Mouse (Mus musculus) CD4-positive helper T cell, adult 2 months (primary cell): Measurements from ENCODE around the gene Foxa1.

Experiments
- DNase-seq: peaks from one replicate; pipeline ENCODE4 v3.0.0-alpha.2; 2012; ENCODE audit warnings: low read depth, missing footprints, low spot score

Gene Foxa1

DNA sequence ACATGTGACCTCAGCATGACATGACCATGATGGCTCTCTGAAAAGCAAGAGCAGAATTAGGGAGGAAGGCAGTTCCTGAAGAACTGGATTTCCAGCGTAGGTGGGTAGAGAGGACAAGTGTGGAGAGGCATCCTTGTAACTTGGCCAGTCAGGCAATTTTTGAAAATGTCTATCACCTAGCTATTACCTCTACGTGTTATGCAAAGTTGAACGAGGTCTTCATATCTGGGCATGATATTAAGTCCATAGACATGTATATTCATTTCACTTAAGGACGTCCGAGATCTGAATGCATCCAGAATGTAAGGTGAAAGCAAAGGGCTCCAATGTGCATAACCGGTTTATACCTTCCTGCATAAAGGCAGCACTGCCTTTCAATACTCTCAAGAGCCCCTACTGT is 5.6 kb downstream of the Foxa1 start:
- no peak for DNase-seq

GRCm38 (mm10) chr12:57539551-57539985 is 7.1 kb downstream of the Foxa1 start:
- DNase-seq: no peak

- DNase-seq: no peak
Measured at GRCm38 (mm10) chr12:57538588-57539550, 7.8 kb downstream of the Foxa1 start.

DNA sequence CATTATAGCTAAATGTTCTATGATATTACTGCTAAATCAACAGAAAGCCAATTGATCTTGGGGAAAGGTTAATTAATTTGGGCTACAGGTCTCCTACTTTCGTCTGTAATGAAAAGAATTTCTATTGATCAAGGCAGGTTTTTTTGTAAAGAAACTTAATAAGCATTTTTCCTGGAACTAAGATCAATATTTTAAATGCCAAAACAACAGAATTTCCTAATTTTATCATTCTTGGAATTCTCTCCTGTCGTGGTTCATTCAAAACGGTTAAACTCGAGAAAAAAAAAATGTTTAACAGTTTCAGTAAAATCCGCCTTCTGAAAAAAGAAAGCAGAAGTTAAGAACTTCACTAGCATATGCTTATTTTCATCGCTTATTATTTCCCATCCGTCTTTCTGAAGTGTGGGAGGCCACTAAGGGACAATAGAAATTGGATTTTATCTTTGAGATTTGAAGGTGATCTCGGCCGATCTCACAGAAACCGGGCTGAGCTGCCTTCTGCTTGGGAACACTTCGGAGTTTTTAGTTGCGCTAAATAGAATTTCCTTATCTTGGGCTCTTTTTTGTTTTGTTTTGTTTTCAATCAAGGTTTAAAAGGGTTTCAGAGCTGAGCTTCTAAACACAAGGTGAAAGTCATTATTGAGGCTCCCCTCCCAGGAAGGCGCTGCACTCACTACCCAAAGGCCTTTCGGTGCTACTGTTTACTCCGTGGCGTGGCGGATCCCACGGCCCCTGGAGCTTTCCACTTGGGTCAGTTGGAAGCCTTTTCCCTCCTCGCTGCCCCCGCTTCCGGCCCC is 8.7 kb downstream of the Foxa1 start:
- DNase-seq: no peak

DNA sequence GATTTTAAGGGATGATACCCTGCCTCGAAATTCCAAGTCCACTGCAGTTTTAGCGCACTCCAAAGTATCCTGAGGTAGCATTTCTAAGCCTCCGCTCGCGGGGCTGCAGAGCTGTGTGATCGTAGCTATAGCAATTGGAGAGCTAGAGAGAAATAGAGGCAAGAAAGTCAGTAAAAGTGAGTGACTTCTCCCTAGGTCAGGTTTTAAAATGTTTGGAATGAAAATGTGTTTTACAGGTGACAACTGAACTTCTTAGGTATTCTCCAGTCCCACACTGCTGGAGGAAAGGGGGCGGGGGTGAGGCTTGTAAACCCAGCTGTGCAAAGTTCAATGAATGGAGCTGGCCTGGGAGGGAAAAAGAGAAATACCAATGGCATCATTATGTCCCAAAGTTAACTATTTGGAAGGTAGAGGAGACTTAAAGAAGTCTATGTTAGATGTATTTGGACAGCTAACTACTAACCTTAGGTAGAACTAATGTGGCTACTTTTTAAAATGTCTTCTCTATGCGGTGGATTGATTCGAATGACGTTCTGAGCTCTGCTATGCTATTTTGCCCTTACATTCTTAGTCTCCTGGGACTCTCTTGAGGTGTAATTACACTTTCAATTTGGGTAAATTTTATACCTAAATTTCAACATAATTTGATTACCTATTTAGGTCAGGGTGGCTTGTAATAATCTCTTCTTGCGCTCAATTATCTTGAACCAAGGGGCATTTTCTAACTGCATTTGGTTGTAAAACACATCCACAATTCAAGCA is 9.6 kb downstream of the Foxa1 start:
- no peak for DNase-seq

DNA sequence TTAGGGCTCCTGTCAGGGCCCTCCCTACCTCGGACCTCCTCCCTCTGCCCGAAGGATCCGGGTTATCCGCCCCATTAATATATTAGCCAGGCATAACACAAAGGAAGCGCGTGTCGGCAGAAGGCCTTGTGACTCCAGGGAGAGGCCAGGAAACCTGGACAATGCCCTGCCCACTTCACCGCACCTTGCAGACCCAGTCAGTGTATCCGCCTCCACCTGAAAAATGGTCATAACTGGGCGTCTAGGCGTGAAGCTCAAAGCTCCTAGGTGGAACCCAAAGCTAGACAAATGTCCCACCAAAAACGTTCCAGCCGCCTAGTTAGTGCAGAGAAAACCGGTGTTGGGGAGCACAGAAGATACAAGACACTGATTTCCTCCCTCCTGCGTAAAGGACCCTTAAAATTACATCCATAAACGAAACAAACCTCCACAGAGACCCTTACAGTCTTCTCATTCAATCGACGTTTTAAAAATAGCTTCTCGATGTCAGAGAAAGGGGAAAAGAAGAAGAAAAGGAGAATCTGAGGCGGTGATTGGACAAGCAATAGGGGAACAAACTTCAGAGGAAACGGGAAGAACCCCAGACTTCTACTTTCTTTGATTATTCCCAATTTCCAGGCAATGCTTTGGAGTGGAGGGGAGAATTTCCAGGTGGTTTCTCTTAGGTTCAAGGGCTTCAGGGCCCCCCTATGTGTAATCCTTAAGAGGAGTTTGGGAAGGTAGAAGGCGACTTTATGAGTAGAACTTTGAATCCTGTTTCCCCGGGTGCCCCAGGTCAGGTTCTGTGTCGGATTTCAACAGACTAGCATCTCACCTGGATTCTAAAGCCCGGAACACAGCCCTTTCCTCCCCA is 10.4 kb downstream of the Foxa1 start:
- DNase-seq: no peak

DNA sequence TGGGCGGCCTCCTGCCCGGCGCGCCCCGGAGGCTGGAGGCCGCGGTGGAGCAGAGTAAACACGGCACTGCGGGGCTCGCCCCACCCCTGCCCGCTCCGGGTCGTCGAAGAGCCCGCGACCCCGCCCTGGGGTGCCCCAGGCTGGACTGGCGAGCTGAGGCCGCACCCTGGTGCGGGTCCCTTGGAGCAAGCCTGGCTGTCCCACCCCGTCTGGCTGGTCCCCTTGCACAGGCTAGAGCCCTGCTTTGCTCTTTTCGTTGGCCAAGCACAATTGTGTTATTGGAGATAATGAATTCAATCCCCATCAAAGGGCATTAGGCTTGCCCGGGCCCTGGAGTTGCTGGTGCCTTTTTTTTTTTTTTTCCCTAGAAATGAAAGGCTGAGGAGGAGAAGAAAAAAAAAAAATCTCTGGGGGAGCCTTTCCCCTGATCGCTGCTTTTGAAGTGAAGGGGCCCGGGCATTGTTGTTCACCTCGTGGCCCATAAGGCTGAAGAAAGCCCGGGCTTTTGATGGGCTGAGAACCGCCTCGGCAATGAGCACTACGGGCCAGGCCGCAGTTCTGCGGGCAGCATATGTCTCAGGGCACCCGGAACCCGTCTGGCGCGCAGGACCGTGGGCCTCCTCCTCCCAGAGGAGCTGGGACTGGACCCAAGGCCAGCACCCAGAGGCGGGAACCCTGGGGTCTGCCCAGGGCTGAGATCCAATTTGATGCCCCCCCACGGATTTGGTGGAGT is 11.7 kb downstream of the Foxa1 start:
- DNase-seq: no peak

GRCm38 (mm10) chr12:57534517-57534878 is 12.2 kb downstream of the Foxa1 start:
- DNase-seq: no peak

GRCm38 (mm10) chr12:57530474-57530873 is 16.2 kb downstream of the Foxa1 start:
- DNase-seq: no peak

DNA sequence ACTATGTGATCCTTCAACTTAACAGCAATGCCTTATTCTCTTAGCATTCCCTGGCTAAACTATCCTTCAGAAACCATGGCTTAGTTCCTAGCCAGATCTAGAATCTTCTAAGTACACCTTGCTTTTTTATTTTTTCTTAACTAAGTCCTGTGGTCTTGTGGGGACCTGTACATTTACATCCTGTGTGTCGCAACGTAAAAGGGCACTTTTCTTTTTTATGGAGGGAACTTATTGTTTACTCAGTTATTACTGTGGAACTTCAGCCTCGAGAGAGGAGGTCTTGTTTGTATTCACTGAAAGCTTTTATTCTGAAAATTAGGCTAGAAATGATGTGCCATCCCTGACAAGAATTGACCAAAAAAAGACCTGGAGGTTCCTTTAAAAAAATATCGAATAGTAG is 18.4 kb downstream of the Foxa1 start:
- no peak for DNase-seq

GRCm38 (mm10) chr12:57515702-57516377 is 30.9 kb downstream of the Foxa1 start:
- DNase-seq: no peak

DNA sequence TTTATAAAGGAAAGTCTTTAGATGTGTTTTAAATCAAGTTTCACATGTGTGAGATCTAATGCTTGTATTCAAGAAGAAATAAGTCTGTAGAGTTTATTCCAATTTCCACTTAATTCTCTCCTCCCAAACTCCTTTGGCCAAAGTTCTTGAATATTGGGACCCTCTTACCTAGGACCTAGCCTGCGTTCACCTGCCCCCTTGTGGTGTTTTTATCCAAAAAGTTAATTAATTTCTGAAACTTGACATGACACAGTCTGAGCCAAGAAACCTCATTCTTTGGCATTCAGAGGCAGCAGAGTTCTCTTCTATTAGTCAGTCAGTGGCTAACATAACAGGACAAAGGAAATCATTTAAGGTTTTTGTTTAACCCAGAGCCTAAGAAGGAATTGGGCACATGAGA is 32.2 kb downstream of the Foxa1 start:
- no peak for DNase-seq

- DNase-seq: no peak
Measured at GRCm38 (mm10) chr12:57511560-57511959, 35.2 kb downstream of the Foxa1 start.

GRCm38 (mm10) chr12:57511127-57511526 is 35.6 kb downstream of the Foxa1 start:
- no peak for DNase-seq

GRCm38 (mm10) chr12:57509726-57510125 is 37.0 kb downstream of the Foxa1 start:
- no peak for DNase-seq

DNA sequence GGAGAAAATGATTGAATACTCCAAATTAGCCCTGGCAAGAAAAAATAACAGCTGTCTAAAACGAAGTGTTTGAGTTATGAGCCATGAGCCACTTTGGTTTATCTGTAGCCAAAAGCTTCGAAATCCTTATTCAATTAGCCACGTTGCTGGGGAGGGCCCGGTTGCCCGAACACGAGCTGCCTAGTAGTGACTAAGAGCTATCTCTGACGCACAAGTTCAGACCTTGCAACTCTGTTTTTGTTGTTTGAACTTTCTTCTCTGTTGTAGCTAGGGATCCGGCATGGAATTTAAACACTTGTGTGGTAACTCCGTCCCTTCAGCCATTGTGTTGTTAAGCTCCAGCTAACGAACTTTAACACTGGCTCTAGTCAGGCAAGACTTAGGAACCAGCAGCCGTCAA is 37.8 kb downstream of the Foxa1 start:
- no peak for DNase-seq

DNA sequence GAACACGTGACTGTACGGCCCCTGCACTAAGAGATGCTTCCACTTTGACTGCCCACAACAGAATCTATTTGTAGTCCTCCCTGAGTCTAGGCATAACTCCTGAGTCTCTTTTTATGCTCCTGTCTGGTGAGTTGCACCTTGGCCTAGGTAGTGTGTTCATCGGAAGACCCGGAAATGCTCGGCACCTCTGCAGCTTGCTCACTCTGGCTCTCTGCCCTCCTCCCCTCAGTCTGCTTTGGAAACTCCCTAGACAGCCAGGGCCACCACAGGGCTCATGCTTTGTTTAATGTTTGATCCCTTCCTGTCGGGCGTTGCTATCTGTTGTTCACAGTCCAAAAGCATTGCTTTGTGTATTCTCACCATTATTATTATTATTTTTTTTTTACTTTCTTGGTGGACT is 41.4 kb downstream of the Foxa1 start:
- DNase-seq: no peak

- DNase-seq: no peak
Measured at GRCm38 (mm10) chr12:57500246-57500645, 46.5 kb downstream of the Foxa1 start.

GRCm38 (mm10) chr12:57496347-57497119 is 50.2 kb downstream of the Foxa1 start:
- DNase-seq: no peak
